Mouse (Mus musculus) midbrain, embryonic 14.5 days (tissue): Measurements from ENCODE around the gene Polr1b. TPM values are rescaled to one million over a fixed set of nuclear protein-coding genes. Genes with fewer than 3 reads are reported as not detected.

Source experiments
- ATAC-seq: fragments of 200-750 bp; cut with Nextera tagmentation; 2 replicates; pipeline ENCODE4 v1.8.0; 2017; ENCODE audit warnings: moderate number of reproducible peaks, moderate library complexity; ENCODE audit not compliant: low FRiP score, low TSS enrichment
- DNase-seq: peaks from one replicate; pipeline ENCODE4 v3.0.0-alpha.2; 2015
- H3K27ac ChIP-seq: fragments of 300-500 bp; sonication (generic); replicated peaks from 2 replicates; pipeline ENCODE4 v1.5.1; 2014; ENCODE audit warnings: mild to moderate bottlenecking, low read depth, low read length, moderate library complexity
- H3K27me3 ChIP-seq: fragments of 300-500 bp; sonication (generic); 2 replicates; pipeline ENCODE4 v1.6.1; 2014; ENCODE audit warnings: low read length, control low read depth, mixed read lengths; ENCODE audit not compliant: control insufficient read depth, insufficient read depth
- H3K36me3 ChIP-seq: fragments of 300-500 bp; sonication (generic); 2 replicates; pipeline ENCODE4 v1.6.1; 2014; ENCODE audit warnings: low read length, control low read depth; ENCODE audit not compliant: control insufficient read depth, insufficient read depth
- H3K4me1 ChIP-seq: fragments of 300-500 bp; sonication (generic); 2 replicates; pipeline ENCODE4 v1.6.1; 2014; ENCODE audit warnings: mild to moderate bottlenecking, antibody characterized with exemption, low read length, control low read depth; ENCODE audit not compliant: control insufficient read depth, insufficient read depth
- H3K4me2 ChIP-seq: fragments of 300-500 bp; sonication (generic); 2 replicates; pipeline ENCODE4 v1.6.1; 2014; ENCODE audit warnings: mild to moderate bottlenecking, low read length, moderate library complexity
- H3K4me3 ChIP-seq: fragments of 300-500 bp; sonication (generic); replicated peaks from 2 replicates; pipeline ENCODE4 v1.5.1; 2014; ENCODE audit warnings: low read depth, low read length
- H3K9ac ChIP-seq: fragments of 300-500 bp; sonication (generic); replicated peaks from 2 replicates; pipeline ENCODE4 v1.6.1; 2014; ENCODE audit warnings: mild to moderate bottlenecking, low read length, moderate library complexity
- H3K9me3 ChIP-seq: fragments of 300-500 bp; sonication (generic); 2 replicates; pipeline ENCODE4 v1.6.1; 2016; ENCODE audit warnings: low read length, control low read depth, mixed read lengths; ENCODE audit not compliant: control insufficient read depth
- WGBS: fragments of 180-500 bp; shearing (Covaris S2); extraction: QIAGEN DNeasy Blood & Tissue Kit; methylation state at CpG from one replicate; pipeline ENCODE4 v1.1.7; 2014; 5-methylcytosine and 5-hydroxymethylcytosine counted together
- polyA plus RNA-seq: library from polyadenylated mRNA; unstranded; fragments of >200 nt; fragmentation: Nextera tagmentation; extraction: Ambion mirVana; gene quantifications from 2 replicates; pipeline ENCODE4 v1.2.1, GENCODE M21; 2014

Polr1b gene
- polyA plus RNA-seq, 1 experiment from 2014 or later, result 9.5 TPM

DNA sequence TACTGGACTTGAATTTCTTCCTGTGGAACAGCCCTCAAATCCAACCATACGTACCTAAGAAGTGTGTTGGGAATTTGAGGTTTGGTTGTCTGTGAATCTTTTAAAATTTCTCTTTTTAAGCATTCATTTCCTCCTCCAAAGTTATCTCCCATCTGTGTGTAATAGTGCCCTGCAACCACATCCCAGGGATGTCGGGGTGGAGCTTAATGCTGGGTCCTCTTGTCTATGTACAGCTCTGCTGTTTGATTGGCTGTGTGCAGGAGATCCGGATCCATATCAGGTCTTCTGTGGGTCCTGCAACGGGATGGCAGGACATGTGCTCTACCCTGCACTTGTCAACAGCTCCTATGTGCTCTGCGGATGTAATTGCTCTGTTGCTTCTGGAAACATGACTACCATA, 64.0 kb downstream of the Polr1b start:
- no peaks in the 10 kb centered on the region for H3K9me3 ChIP-seq
- no peak overlapping the region for H3K4me3 ChIP-seq
- H3K4me1 ChIP-seq, result no peaks in the 10 kb centered on the region
- ATAC-seq (no peak), DNase-seq (no peak)
- H3K4me2 ChIP-seq, result no peak overlapping the region
- H3K27me3 ChIP-seq, result no peaks in the 10 kb centered on the region
- no peak overlapping the region for H3K27ac ChIP-seq
- H3K9ac ChIP-seq, result no peak overlapping the region
- 86% methylated on average over 5 of the region's 5 CpGs for WGBS
- H3K36me3 ChIP-seq, result no peaks in the 10 kb centered on the region

DNA sequence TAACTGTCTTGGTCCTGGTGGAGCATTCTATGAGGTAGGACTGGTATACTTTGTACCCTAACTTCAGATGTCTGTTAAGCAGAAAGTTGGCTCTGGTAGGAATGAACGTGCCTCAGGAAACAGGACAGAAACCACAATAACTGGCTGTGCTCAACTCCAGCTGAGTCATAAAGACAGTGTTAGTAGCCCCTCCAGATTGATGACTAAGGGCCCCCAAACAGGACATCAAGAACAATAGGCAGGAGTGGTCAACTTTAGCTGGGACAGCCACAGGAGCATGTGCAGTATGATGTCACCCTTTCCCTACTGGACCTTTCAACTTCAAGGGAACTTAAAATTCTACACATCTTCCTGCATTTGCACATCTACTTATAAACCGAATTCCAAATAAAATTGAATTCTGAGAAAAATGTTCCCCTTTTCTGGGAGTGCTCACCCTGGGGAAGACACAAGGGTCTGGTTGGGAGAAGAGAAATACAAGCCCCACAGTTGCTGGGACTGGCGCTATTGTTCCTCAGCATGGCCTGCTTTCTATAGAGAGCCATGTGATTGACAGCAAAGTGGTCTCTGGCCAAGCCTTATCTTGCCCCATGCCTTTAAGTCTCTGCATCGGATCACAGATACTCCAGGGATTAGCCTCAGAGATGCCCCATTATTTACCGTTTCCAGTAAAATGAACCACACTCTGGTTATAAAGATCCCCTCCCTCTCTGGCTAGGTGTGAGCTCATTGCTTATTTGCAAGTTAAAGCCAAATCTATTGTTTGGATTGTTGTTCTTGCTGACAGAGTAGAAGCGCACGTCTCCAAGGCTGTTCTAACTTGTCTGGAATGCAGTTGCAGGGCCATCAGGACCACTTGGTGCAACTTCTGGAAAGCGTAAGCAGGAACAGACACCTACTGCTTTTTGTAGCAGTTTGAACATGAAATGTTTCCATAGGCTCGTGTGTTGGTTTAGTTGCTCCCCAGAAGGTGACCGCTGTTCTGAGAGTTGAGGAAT, 66.0 kb downstream of the Polr1b start:
- H3K4me1 ChIP-seq, result no peaks in the 10 kb centered on the region
- no peak for DNase-seq
- no peak overlapping the region for H3K9ac ChIP-seq

DNA sequence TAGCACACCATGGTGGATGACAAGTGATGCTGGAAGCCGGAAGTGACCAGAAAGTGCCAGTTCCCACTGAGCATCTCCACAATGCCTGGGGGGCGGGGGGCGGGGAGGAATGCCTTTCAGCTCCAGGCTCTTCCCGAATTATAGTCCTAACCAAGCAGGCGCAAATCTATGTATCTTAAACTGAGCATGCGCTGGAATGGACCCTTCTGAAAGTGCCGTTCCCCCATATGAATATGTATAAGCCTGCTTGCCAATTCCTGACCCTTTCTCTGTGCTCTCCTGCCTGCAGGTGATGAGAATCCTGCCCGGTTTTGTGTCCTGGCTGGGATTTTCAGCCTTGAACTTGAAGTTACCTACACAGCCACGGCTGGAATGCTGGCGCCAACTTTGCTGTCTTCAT, 72.6 kb downstream of the Polr1b start:
- peak overlapping the region; percentile 16 for H3K4me2 ChIP-seq
- no peaks in the 10 kb centered on the region for H3K9me3 ChIP-seq
- H3K9ac ChIP-seq, result no peak overlapping the region
- H3K4me1 ChIP-seq, result no peaks in the 10 kb centered on the region
- H3K36me3 ChIP-seq, result no peaks in the 10 kb centered on the region
- 35% methylated on average over 10 of the region's 10 CpGs for WGBS
- H3K4me3 ChIP-seq, result no peak overlapping the region
- H3K27me3 ChIP-seq, result no peaks in the 10 kb centered on the region
- no peak overlapping the region for H3K27ac ChIP-seq
- DNase-seq (peak; percentile 32), ATAC-seq (no peak)

More for the DNA sequence above, 66.0 kb downstream of the Polr1b start:
- 61% methylated on average over 10 of the region's 10 CpGs for WGBS
- no peaks in the 10 kb centered on the region for H3K9me3 ChIP-seq
- H3K27ac ChIP-seq, result no peak overlapping the region
- no peak for ATAC-seq
- no peaks in the 10 kb centered on the region for H3K27me3 ChIP-seq
- no peaks in the 10 kb centered on the region for H3K36me3 ChIP-seq
- no peak overlapping the region for H3K4me3 ChIP-seq
- H3K4me2 ChIP-seq, result no peak overlapping the region

DNA sequence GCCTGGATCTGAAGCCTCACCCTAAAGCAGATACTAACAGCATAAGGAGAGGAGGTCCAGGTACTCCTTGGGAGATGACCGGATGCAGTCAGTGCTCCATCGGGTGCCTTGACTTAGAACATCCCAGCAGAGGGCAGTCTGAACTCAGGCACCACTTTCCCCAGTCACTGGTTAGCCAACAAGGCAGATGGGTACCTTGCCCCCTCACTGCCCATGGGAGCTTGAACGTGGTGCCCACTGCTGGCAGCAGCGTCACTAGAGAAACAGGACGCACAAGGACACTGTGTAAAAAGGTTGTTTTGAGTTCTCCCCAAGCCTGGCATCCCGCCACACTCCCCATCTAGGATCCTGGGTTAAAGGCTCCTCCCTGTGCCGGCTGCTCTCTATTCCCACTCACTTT, 73.7 kb downstream of the Polr1b start:
- Histone ChIP-seq H3K27me3 (no peaks in the 10 kb centered on the region), H3K9me3 (no peaks in the 10 kb centered on the region), H3K4me2 (no peak overlapping the region), H3K4me1 (no peaks in the 10 kb centered on the region), H3K36me3 (no peaks in the 10 kb centered on the region), H3K4me3 (no peak overlapping the region), H3K27ac (no peak overlapping the region), H3K9ac (no peak overlapping the region)
- DNase-seq (peak; percentile 64), ATAC-seq (no peak)
- WGBS, result 46% methylated on average over 7 of the region's 7 CpGs

DNA sequence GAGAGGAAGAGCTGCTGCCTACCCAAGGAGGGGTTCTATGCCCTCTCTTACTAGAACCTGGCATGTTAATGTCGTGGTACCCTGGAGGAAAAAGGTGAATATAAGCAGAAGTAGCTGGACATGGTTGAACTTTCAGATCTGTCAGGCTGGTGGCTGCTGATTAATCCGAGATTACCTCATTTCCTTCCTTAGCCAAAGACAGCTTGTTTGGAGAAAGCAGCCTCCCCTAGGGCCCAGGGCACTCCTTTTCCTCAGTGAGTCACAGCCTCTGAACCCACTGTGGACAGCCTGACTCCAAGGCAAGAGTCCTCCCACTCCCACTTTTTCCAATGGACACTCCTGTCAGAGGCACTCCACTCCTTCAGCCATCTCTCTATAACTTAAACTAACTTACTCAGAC, 74.8 kb downstream of the Polr1b start:
- H3K27ac ChIP-seq, result no peak overlapping the region
- no peaks in the 10 kb centered on the region for H3K9me3 ChIP-seq
- H3K9ac ChIP-seq, result no peak overlapping the region
- no peak overlapping the region for H3K4me2 ChIP-seq
- 81% methylated on average over 2 of the region's 2 CpGs for WGBS
- H3K36me3 ChIP-seq, result no peaks in the 10 kb centered on the region
- DNase-seq (no peak), ATAC-seq (no peak)
- no peak overlapping the region for H3K4me3 ChIP-seq
- no peaks in the 10 kb centered on the region for H3K4me1 ChIP-seq
- no peaks in the 10 kb centered on the region for H3K27me3 ChIP-seq

Other genes starting within 250 kb of the Polr1b start
- 1.4 and 1.7 TPM in 2 replicates for gene Fbln7, start 238.0 kb upstream of the Polr1b start, polyA plus RNA-seq
- gene Zc3h8, start 156.9 kb upstream of the Polr1b start, polyA plus RNA-seq, result 12.4 and 14.1 TPM in 2 replicates
- 5.7 and 6.0 TPM in 2 replicates for gene Zc3h6, start 133.6 kb upstream of the Polr1b start, polyA plus RNA-seq
- gene Gm10762, start 133.3 kb upstream of the Polr1b start, polyA plus RNA-seq, result 21.8 and 23.1 TPM in 2 replicates
- gene Vinac1, start 52.8 kb upstream of the Polr1b start, polyA plus RNA-seq, result 1.1 and 1.2 TPM in 2 replicates
- 28.5 and 31.1 TPM in 2 replicates for gene Ttl, start 35.1 kb upstream of the Polr1b start, polyA plus RNA-seq
- 24.4 and 25.0 TPM in 2 replicates for gene Chchd5, start 28.7 kb downstream of the Polr1b start, polyA plus RNA-seq
- gene Slc20a1, start 97.8 kb downstream of the Polr1b start, polyA plus RNA-seq, result 42.0 and 59.0 TPM in 2 replicates
- gene Ckap2l, start 196.2 kb downstream of the Polr1b start, polyA plus RNA-seq, result 7.4 and 13.5 TPM in 2 replicates
- 0.20 and 0.39 TPM in 2 replicates for gene Il1a, start 209.0 kb downstream of the Polr1b start, polyA plus RNA-seq